Mouse (Mus musculus) myocyte (in vitro differentiated cells): Measurements from ENCODE around the gene Morf4l1.
A peak's percentile ranks its signal among the peaks of the same experiment; 100 is the strongest.

Experiments used
- CEBPB ChIP-seq: IDR thresholded peaks from 2 replicates; pipeline ENCODE4 v1.6.1; 2011; ENCODE audit warnings: mild to moderate bottlenecking, moderate library complexity; ENCODE audit not compliant: poor library complexity, insufficient read depth, severe bottlenecking
- MAX ChIP-seq: IDR thresholded peaks from one replicate; pipeline ENCODE4 v1.6.1; 2011; ENCODE audit warnings: low read depth, mild to moderate bottlenecking, control low read depth
- POLR2AphosphoS2 ChIP-seq: IDR thresholded peaks from one replicate; pipeline ENCODE4 v1.6.1; 2011; ENCODE audit warnings: low read depth, control low read depth; ENCODE audit not compliant: insufficient read length
- USF1 ChIP-seq: IDR thresholded peaks from one replicate; pipeline ENCODE4 v1.6.1; 2011; ENCODE audit warnings: low read depth, mild to moderate bottlenecking, control low read depth, moderate library complexity

DNA sequence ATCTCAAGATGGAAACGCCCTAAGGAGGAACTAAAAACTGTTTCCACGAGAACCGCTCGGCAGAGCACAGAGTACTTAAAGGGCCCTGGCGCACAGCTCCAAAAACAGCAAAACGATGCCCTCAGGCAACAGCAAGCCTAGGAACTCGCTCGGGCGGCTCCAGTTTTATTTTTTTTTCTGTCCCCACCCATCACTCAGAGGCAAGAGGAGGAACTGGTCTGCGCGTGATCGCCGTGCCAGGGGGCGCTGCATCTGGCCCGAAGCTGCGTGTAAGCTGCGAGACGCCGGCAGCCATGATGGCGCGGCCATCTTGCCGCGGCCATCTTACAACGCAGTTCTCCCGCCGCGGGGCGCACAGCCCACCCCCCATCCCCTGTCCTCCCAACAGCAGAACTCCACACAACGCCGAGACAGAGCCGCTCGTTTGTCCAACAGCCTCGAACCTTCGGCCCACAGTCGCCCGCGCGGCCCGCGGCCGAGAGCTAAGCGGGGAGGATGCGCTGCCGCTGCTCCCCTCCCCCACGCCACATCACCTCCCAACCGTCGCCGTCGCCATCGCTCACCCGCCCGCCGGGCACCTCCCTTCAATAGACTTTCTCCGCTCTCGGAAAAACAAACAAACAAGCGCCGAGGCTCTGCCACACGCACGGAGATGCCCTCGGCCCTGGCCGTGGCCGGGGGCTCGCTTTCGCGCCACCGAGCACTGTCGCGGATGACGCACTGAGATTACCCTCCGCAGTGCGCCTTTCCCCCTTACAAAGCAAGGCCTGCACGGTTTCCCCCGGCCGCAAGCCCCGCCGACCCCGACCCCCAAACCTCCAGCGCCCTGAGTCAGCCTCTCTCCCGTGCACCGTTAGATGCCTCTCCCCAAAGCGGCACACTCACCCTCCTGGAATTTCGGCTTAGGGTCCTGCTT is 665 bp downstream of the Morf4l1 start:
- TF ChIP-seq CEBPB = no peak
- no peak for TF ChIP-seq USF1
- TF ChIP-seq POLR2AphosphoS2 = peak; percentile 77
- no peak for TF ChIP-seq MAX
